Mouse (Mus musculus) naive thymus-derived CD4-positive, alpha-beta T cell, adult 2 months (primary cell): ENCODE measurements around the gene Jak3.

Source experiments
- DNase-seq: peaks from one replicate; pipeline ENCODE4 v3.0.0-alpha.2; 2011; ENCODE audit warnings: low read depth

Gene Jak3

GRCm38 (mm10) chr8:71665331-71666130 is 10.6 kb upstream of the Jak3 start:
- peak; percentile 70 for DNase-seq

- no peak for DNase-seq
These were observed 9.2 kb upstream of the Jak3 start for GRCm38 (mm10) chr8:71666855-71667254.

- DNase-seq = no peak
These were observed 8.8 kb upstream of the Jak3 start for GRCm38 (mm10) chr8:71667256-71667655.

- peak; percentile 73 for DNase-seq
These were observed 7.7 kb upstream of the Jak3 start for GRCm38 (mm10) chr8:71668220-71668975.

GRCm38 (mm10) chr8:71670198-71670597 is 5.9 kb upstream of the Jak3 start:
- no peak for DNase-seq

GRCm38 (mm10) chr8:71670621-71671548 is 5.2 kb upstream of the Jak3 start:
- DNase-seq = peak; percentile 59

GRCm38 (mm10) chr8:71671549-71671965 is 4.5 kb upstream of the Jak3 start, which contains the start of gene Unc13a:
Unc13a (minus strand) TSS chr8:71671757.
- peak; percentile 94 for DNase-seq

GRCm38 (mm10) chr8:71672168-71672735 is 3.8 kb upstream of the Jak3 start:
- no peak for DNase-seq

GRCm38 (mm10) chr8:71674071-71674470 is 2.0 kb upstream of the Jak3 start:
- DNase-seq = no peak

- DNase-seq = no peak
These were observed 558 bp upstream of the Jak3 start for GRCm38 (mm10) chr8:71675456-71676019.

- DNase-seq = no peak
These were observed 707 bp downstream of the Jak3 start for GRCm38 (mm10) chr8:71676803-71677202.

GRCm38 (mm10) chr8:71677555-71677954 is 1.5 kb downstream of the Jak3 start:
- no peak for DNase-seq

- no peak for DNase-seq
These were observed 2.1 kb downstream of the Jak3 start for GRCm38 (mm10) chr8:71678216-71678615.

- no peak for DNase-seq
These were observed 3.0 kb downstream of the Jak3 start for GRCm38 (mm10) chr8:71679116-71679515.

- DNase-seq = no peak
These were observed 3.6 kb downstream of the Jak3 start for GRCm38 (mm10) chr8:71679550-71680168.

- no peak for DNase-seq
These were observed 4.4 kb downstream of the Jak3 start for GRCm38 (mm10) chr8:71680471-71680870.

GRCm38 (mm10) chr8:71681369-71681915 is 5.3 kb downstream of the Jak3 start:
- DNase-seq = no peak

- DNase-seq = no peak
These were observed 6.7 kb downstream of the Jak3 start for GRCm38 (mm10) chr8:71682832-71683231.

GRCm38 (mm10) chr8:71684701-71685100 is 8.6 kb downstream of the Jak3 start:
- no peak for DNase-seq

- DNase-seq = no peak
These were observed 9.5 kb downstream of the Jak3 start for GRCm38 (mm10) chr8:71685573-71685972.
